Mouse (Mus musculus): ENCODE measurements around the gene Nav2. TPM values are rescaled to one million over a fixed set of nuclear protein-coding genes. Genes with fewer than 3 reads are reported as not detected.

The Nav2 gene
- total and polyA plus RNA-seq, 3 experiments: under 0.01 TPM; not detected in 2

- Histone ChIP-seq H3K4me2 (ENCODE audit: insufficient read depth, low read depth, poor library complexity, severe bottlenecking) (no peak overlapping the region), H3K4me3 (replicated peaks in 1 of 3; ENCODE audit: low read depth in 2 of 3, low read length in 2 of 3, poor library complexity in 1 of 3) (no peak overlapping the region), H3K36me3 (replicated peaks in 1 of 2; ENCODE audit: control insufficient read depth in 1 of 2, insufficient read depth in 1 of 2, low read length in 1 of 2) (no peaks in the 10 kb centered on the region), H3K9ac (ENCODE audit: insufficient read depth, low read depth) (no peak overlapping the region), H3K9me3 (replicated peaks; ENCODE audit: low read length) (no peaks in the 10 kb centered on the region), H3K4me1 (ENCODE audit: control insufficient read depth in 1 of 2, insufficient read depth in 2 of 2) (no peaks in the 10 kb centered on the region), H3K79me2 (replicated peaks; ENCODE audit: control insufficient read depth, extremely low read depth, insufficient read depth, poor library complexity, severe bottlenecking) (no peaks in the 10 kb centered on the region), H3K27ac (ENCODE audit: insufficient read depth, low read depth) (no peak overlapping the region), H3K27me3 (replicated peaks) (peaks cover 42% of the 10 kb centered on the region)
- dilution Hi-C loops (cut with MboI; ENCODE audit: extremely low pct_ligation_motif_present, extremely low pct_unique_long_range_greater_than_20kb, low sequenced_read_pairs): no loop called here
- no peak for DNase-seq (ENCODE audit: extremely low read depth)
- TF ChIP-seq ZNF384 (IDR thresholded peaks at IDR 0.05; ENCODE audit: low read depth, low read length) (no peak), USF1 (IDR thresholded peaks at IDR 0.05; ENCODE audit: low read depth, low read length) (no peak), MAFK (IDR thresholded peaks at IDR 0.05; ENCODE audit: insufficient replicate concordance, low read length) (no peak), MAZ (IDR thresholded peaks at IDR 0.05; ENCODE audit: low read depth, low read length) (no peak), USF2 (conservative IDR thresholded peaks at IDR 0.05; ENCODE audit: low read depth, low read length) (no peak), ZKSCAN1 (IDR thresholded peaks at IDR 0.05; ENCODE audit: borderline replicate concordance, low read depth, low read length) (no peak), ELF1 (IDR thresholded peaks at IDR 0.05; ENCODE audit: low read depth, low read length) (no peak), PAX5 (IDR thresholded peaks at IDR 0.05; ENCODE audit: low read length) (no peak), RAD21 (IDR thresholded peaks at IDR 0.05; ENCODE audit: low read depth, low read length) (no peak), ZMIZ1 (IDR thresholded peaks at IDR 0.05; ENCODE audit: low read depth, low read length) (no peak), GABPA (IDR thresholded peaks at IDR 0.05; ENCODE audit: insufficient replicate concordance, low read depth, low read length) (no peak), NELFE (IDR thresholded peaks at IDR 0.05; ENCODE audit: low read depth, low read length) (no peak), TBP (conservative IDR thresholded peaks at IDR 0.05; ENCODE audit: low read depth, low read length) (no peak), CHD1 (IDR thresholded peaks at IDR 0.05; ENCODE audit: low read depth, low read length) (no peak), SIN3A (IDR thresholded peaks at IDR 0.05; ENCODE audit: low read length) (no peak), NRF1 (IDR thresholded peaks at IDR 0.05; ENCODE audit: low read depth, low read length) (no peak), RCOR1 (conservative IDR thresholded peaks at IDR 0.05; ENCODE audit: low read depth, low read length) (no peak), EP300 (IDR thresholded peaks at IDR 0.05; ENCODE audit: low read length) (no peak), POLR2A (IDR thresholded peaks at IDR 0.05; ENCODE audit: low read depth, low read length) (no peak)
- in situ Hi-C loops (cut with MboI; ENCODE audit: low pct_ligation_motif_present, low pct_unique_long_range_greater_than_20kb, low sequenced_read_pairs): no loop called here
Observed at GRCm38 (mm10) chr7:49437901-49438300, 529.4 kb downstream of the Nav2 start.

DNA sequence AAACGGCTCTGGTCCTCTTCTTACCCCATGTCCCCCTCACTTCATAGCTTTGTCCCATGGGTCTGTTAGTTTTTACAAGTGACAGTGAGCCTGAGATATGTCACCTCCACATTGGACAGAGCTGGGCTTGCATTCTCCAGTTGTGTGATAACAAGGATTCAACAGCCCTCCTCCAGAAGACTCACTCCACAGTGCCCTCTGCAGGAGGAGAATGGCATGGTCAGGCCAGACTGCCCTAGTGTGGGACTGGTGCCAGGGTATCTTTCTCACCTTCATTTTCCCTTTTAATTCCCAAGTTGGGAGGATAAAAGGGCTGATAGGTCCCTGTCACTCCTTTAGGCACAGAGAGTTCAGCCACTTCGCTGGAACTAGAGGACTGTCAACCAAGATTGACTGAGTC is 530.6 kb downstream of the Nav2 start:
- Histone ChIP-seq H3K36me3 (replicated peaks in 1 of 2; ENCODE audit: control insufficient read depth in 1 of 2, insufficient read depth in 1 of 2, low read length in 1 of 2) (no peaks in the 10 kb centered on the region), H3K4me1 (ENCODE audit: control insufficient read depth in 1 of 2, insufficient read depth in 2 of 2) (no peaks in the 10 kb centered on the region), H3K27ac (ENCODE audit: insufficient read depth, low read depth) (no peak overlapping the region), H3K4me2 (ENCODE audit: insufficient read depth, low read depth, poor library complexity, severe bottlenecking) (no peak overlapping the region), H3K4me3 (replicated peaks in 1 of 3; ENCODE audit: low read depth in 2 of 3, low read length in 2 of 3, poor library complexity in 1 of 3) (no peak overlapping the region), H3K27me3 (replicated peaks) (peaks cover 44% of the 10 kb centered on the region), H3K9ac (ENCODE audit: insufficient read depth, low read depth) (no peak overlapping the region), H3K9me3 (replicated peaks; ENCODE audit: low read length) (no peaks in the 10 kb centered on the region), H3K79me2 (replicated peaks; ENCODE audit: control insufficient read depth, extremely low read depth, insufficient read depth, poor library complexity, severe bottlenecking) (no peaks in the 10 kb centered on the region)
- dilution Hi-C loops (cut with MboI; ENCODE audit: extremely low pct_ligation_motif_present, extremely low pct_unique_long_range_greater_than_20kb, low sequenced_read_pairs) (no loop called here), in situ Hi-C loops (cut with MboI; ENCODE audit: low pct_ligation_motif_present, low pct_unique_long_range_greater_than_20kb, low sequenced_read_pairs) (no loop called here)
- TF ChIP-seq CTCF (conservative IDR thresholded peaks at IDR 0.05 in 1 of 2, IDR thresholded peaks at IDR 0.05 in 1 of 2; ENCODE audit: low read depth in 2 of 2, low read length in 2 of 2) (peak; percentile 53 to 61), JUND (conservative IDR thresholded peaks at IDR 0.05; ENCODE audit: low read depth, low read length) (no peak), MAZ (IDR thresholded peaks at IDR 0.05; ENCODE audit: low read depth, low read length) (no peak), SMC3 (IDR thresholded peaks at IDR 0.05; ENCODE audit: low read depth, low read length) (peak; percentile 30)
- peak; percentile 35 for DNase-seq (ENCODE audit: extremely low read depth)
